Mouse (Mus musculus): ENCODE results near the gene Map3k1. TPM values are rescaled to one million over a fixed set of nuclear protein-coding genes. Genes with fewer than 3 reads are reported as not detected.

The Map3k1 gene
- polyA plus RNA-seq, 1 experiment from 2014 or later, result 13.5 TPM

DNA sequence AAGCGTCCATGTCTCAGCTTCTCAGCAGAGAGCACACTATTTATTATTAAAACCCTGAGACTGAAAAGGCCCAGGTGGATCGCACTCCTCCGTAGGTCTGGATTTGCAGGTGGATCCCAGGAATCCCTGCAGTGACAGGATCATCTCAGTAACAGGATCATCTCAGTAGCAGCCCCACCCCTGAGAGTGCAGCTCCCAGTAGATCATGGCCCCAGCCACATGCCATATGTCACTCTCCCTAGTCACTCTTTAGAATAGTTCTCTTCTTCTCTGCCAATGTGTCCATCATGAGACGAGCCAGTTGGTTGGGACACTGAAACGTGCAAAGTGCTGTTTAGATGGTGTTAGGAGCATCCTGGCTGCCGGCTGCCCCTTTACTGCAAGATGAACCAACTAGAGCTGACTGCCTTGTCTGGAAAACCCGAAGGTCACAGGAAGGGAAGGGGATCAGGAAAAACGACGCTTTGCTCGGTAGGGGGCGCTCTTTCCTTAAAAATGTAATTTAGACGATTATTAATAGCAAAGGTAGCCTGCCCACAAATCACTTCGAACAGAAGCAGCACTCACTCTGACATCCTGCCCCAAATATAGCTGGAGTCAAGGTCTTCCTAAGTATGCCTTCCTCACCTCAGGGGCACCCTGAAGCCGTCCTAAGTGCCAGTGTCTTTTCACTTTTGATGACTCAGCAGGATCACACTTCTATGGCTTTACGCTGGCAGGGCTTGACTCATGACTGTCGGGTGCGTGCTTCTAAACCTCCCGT is 20.8 kb downstream of the Map3k1 start:
- Histone ChIP-seq H3K4me1 (ENCODE audit: control insufficient read depth, insufficient read depth, low read depth, low read length) (peaks cover 34% of the 10 kb centered on the region), H3K4me3 (ENCODE audit: low read length) (no peak overlapping the region), H3K4me2 (ENCODE audit: low read length) (no peak overlapping the region), H3K27ac (ENCODE audit: low read depth, low read length) (0 out of 2 replicates have a peak overlapping the region, but pooled peaks have one; percentile 5), H3K9ac (ENCODE audit: low read depth, low read length) (no peak overlapping the region), H3K9me3 (ENCODE audit: control insufficient read depth, low read length) (no peaks in the 10 kb centered on the region), H3K36me3 (ENCODE audit: control insufficient read depth, insufficient read depth, low read length) (no peaks in the 10 kb centered on the region), H3K27me3 (replicated peaks; ENCODE audit: control insufficient read depth, insufficient read depth, low read length) (no peaks in the 10 kb centered on the region)
- peak; percentile 44 for ATAC-seq
- WGBS, result 27% methylated on average over 18 of the region's 18 CpGs

DNA sequence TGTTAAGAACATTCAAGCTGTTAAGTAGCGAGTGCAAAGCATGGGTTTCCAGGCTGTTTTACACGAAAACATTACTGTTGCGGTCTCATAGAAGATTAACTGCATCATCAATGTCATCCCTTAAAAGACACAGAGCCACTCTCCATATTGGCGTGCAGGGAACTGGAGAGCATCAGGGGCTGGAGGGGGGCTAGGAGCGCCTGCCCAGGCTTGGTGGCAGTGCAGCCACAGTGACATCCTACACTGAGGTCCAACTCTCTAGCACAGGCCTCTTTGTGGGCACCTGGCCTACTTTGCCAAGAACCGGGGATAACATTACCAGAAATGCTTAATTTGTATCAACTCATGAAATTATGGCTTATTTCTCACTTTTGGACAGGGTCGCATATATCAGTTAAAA is 22.2 kb downstream of the Map3k1 start:
- H3K9ac ChIP-seq (ENCODE audit: low read depth, low read length), result no peak overlapping the region
- ATAC-seq, result no peak
- H3K4me2 ChIP-seq (ENCODE audit: low read length), result no peak overlapping the region
- no peaks in the 10 kb centered on the region for H3K27me3 ChIP-seq (replicated peaks; ENCODE audit: control insufficient read depth, insufficient read depth, low read length)
- no peak overlapping the region for H3K4me3 ChIP-seq (ENCODE audit: low read length)
- no peak overlapping the region for H3K27ac ChIP-seq (ENCODE audit: low read depth, low read length)
- WGBS, result 89% methylated on average over 7 of the region's 7 CpGs
- no peaks in the 10 kb centered on the region for H3K36me3 ChIP-seq (ENCODE audit: control insufficient read depth, insufficient read depth, low read length)
- H3K9me3 ChIP-seq (ENCODE audit: control insufficient read depth, low read length), result no peaks in the 10 kb centered on the region
- H3K4me1 ChIP-seq (ENCODE audit: control insufficient read depth, insufficient read depth, low read depth, low read length), result peaks cover 29% of the 10 kb centered on the region

GRCm38 (mm10) chr13:111783451-111783850 is 25.3 kb downstream of the Map3k1 start:
- H3K27ac ChIP-seq (ENCODE audit: low read depth, low read length), result no peak overlapping the region
- no peaks in the 10 kb centered on the region for H3K27me3 ChIP-seq (replicated peaks; ENCODE audit: control insufficient read depth, insufficient read depth, low read length)
- no peak overlapping the region for H3K9ac ChIP-seq (ENCODE audit: low read depth, low read length)
- H3K4me1 ChIP-seq (ENCODE audit: control insufficient read depth, insufficient read depth, low read depth, low read length), result peaks cover 10% of the 10 kb centered on the region
- no peak overlapping the region for H3K4me3 ChIP-seq (ENCODE audit: low read length)
- H3K4me2 ChIP-seq (ENCODE audit: low read length), result no peak overlapping the region
- ATAC-seq, result no peak
- H3K36me3 ChIP-seq (ENCODE audit: control insufficient read depth, insufficient read depth, low read length), result no peaks in the 10 kb centered on the region
- H3K9me3 ChIP-seq (ENCODE audit: control insufficient read depth, low read length), result no peaks in the 10 kb centered on the region
- WGBS, result 78% methylated on average over 8 of the region's 8 CpGs

DNA sequence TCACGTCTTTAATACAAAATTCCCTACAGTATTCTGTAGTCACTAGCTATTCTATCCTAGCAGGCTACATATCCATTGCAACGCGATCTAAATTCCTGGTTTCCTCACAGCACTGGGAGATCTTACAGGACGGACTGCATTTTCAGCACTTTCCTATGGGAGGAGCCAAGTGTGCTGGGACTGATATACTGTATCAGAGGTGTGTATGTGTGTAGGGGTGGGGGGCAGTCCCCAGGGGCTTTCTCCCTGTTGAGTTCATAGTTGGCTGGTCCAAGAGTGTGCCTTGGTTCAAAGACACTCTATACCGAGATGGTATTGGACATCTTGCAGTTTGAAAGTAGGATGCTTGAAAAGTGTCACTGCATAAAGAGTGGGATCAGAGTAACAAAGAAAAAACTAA is 29.3 kb downstream of the Map3k1 start:
- Histone ChIP-seq H3K36me3 (ENCODE audit: control insufficient read depth, insufficient read depth, low read length) (no peaks in the 10 kb centered on the region), H3K27me3 (replicated peaks; ENCODE audit: control insufficient read depth, insufficient read depth, low read length) (no peaks in the 10 kb centered on the region), H3K27ac (ENCODE audit: low read depth, low read length) (no peak overlapping the region), H3K9ac (ENCODE audit: low read depth, low read length) (no peak overlapping the region), H3K4me3 (ENCODE audit: low read length) (no peak overlapping the region), H3K9me3 (ENCODE audit: control insufficient read depth, low read length) (no peaks in the 10 kb centered on the region), H3K4me2 (ENCODE audit: low read length) (no peak overlapping the region), H3K4me1 (ENCODE audit: control insufficient read depth, insufficient read depth, low read depth, low read length) (peaks cover 7% of the 10 kb centered on the region)
- no peak for ATAC-seq
- WGBS, result 80% methylated on average over 5 of the region's 5 CpGs

- 78% methylated on average over 6 of the region's 6 CpGs for WGBS
- ATAC-seq, result no peak
- Histone ChIP-seq H3K9ac (ENCODE audit: low read depth, low read length) (no peak overlapping the region), H3K4me2 (ENCODE audit: low read length) (no peak overlapping the region), H3K36me3 (ENCODE audit: control insufficient read depth, insufficient read depth, low read length) (peaks cover 3% of the 10 kb centered on the region), H3K27me3 (replicated peaks; ENCODE audit: control insufficient read depth, insufficient read depth, low read length) (no peaks in the 10 kb centered on the region), H3K9me3 (ENCODE audit: control insufficient read depth, low read length) (no peaks in the 10 kb centered on the region), H3K4me3 (ENCODE audit: low read length) (no peak overlapping the region), H3K4me1 (ENCODE audit: control insufficient read depth, insufficient read depth, low read depth, low read length) (peaks cover 7% of the 10 kb centered on the region), H3K27ac (ENCODE audit: low read depth, low read length) (no peak overlapping the region)
These were observed 30.2 kb downstream of the Map3k1 start for GRCm38 (mm10) chr13:111778606-111779005.

- H3K4me1 ChIP-seq (ENCODE audit: control insufficient read depth, insufficient read depth, low read depth, low read length), result peaks cover 5% of the 10 kb centered on the region
- ATAC-seq, result no peak
- WGBS, result 62% methylated on average over 10 of the region's 10 CpGs
These were observed 30.9 kb downstream of the Map3k1 start for GRCm38 (mm10) chr13:111777865-111778264.

GRCm38 (mm10) chr13:111777179-111777578 is 31.6 kb downstream of the Map3k1 start:
- no peak overlapping the region for H3K4me3 ChIP-seq (ENCODE audit: low read length)
- no peak overlapping the region for H3K4me2 ChIP-seq (ENCODE audit: low read length)
- ATAC-seq, result peak; percentile 46; the same call in 1 of the 2 replicates
- H3K27ac ChIP-seq (ENCODE audit: low read depth, low read length), result no peak overlapping the region
- peaks cover 9% of the 10 kb centered on the region for H3K36me3 ChIP-seq (ENCODE audit: control insufficient read depth, insufficient read depth, low read length)
- no peak overlapping the region for H3K9ac ChIP-seq (ENCODE audit: low read depth, low read length)
- WGBS, result 40% methylated on average over 7 of the region's 7 CpGs
- H3K9me3 ChIP-seq (ENCODE audit: control insufficient read depth, low read length), result no peaks in the 10 kb centered on the region
- H3K4me1 ChIP-seq (ENCODE audit: control insufficient read depth, insufficient read depth, low read depth, low read length), result peaks cover 5% of the 10 kb centered on the region
- H3K27me3 ChIP-seq (replicated peaks; ENCODE audit: control insufficient read depth, insufficient read depth, low read length), result no peaks in the 10 kb centered on the region

More at GRCm38 (mm10) chr13:111777865-111778264, 30.9 kb downstream of the Map3k1 start:
- H3K4me2 ChIP-seq (ENCODE audit: low read length), result no peak overlapping the region
- no peak overlapping the region for H3K9ac ChIP-seq (ENCODE audit: low read depth, low read length)
- H3K27me3 ChIP-seq (replicated peaks; ENCODE audit: control insufficient read depth, insufficient read depth, low read length), result no peaks in the 10 kb centered on the region
- H3K36me3 ChIP-seq (ENCODE audit: control insufficient read depth, insufficient read depth, low read length), result peaks cover 9% of the 10 kb centered on the region
- H3K9me3 ChIP-seq (ENCODE audit: control insufficient read depth, low read length), result no peaks in the 10 kb centered on the region
- no peak overlapping the region for H3K27ac ChIP-seq (ENCODE audit: low read depth, low read length)
- H3K4me3 ChIP-seq (ENCODE audit: low read length), result no peak overlapping the region

DNA sequence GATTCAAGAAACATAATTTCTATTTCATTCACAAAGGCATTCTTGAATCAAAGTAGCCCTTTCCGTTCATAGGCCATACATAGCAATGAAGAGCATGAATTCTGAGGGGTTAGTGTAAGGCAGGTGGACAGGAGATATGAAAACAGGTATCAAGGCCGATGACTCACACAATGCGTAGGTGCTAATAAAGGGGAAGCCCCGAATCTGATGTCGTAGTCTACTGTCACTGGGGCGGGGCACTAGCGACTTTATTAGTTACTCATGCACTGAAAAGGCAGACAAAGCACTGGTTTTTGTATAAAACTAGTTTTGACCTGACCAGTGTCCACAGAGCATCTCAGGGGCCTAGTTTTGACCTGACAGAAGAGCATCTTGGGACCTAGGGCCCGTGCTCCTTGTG is 36.7 kb downstream of the Map3k1 start:
- H3K27ac ChIP-seq (ENCODE audit: low read depth, low read length), result no peak overlapping the region
- 89% methylated on average over 8 of the region's 8 CpGs for WGBS
- H3K4me1 ChIP-seq (ENCODE audit: control insufficient read depth, insufficient read depth, low read depth, low read length), result peaks cover 1% of the 10 kb centered on the region
- no peaks in the 10 kb centered on the region for H3K9me3 ChIP-seq (ENCODE audit: control insufficient read depth, low read length)
- no peak overlapping the region for H3K9ac ChIP-seq (ENCODE audit: low read depth, low read length)
- H3K4me2 ChIP-seq (ENCODE audit: low read length), result no peak overlapping the region
- no peak for ATAC-seq
- H3K36me3 ChIP-seq (ENCODE audit: control insufficient read depth, insufficient read depth, low read length), result peaks cover 29% of the 10 kb centered on the region
- H3K4me3 ChIP-seq (ENCODE audit: low read length), result no peak overlapping the region
- no peaks in the 10 kb centered on the region for H3K27me3 ChIP-seq (replicated peaks; ENCODE audit: control insufficient read depth, insufficient read depth, low read length)

GRCm38 (mm10) chr13:111771232-111771631 is 37.6 kb downstream of the Map3k1 start:
- Histone ChIP-seq H3K4me2 (ENCODE audit: low read length) (no peak overlapping the region), H3K9ac (ENCODE audit: low read depth, low read length) (no peak overlapping the region), H3K36me3 (ENCODE audit: control insufficient read depth, insufficient read depth, low read length) (peaks cover 36% of the 10 kb centered on the region), H3K4me3 (ENCODE audit: low read length) (no peak overlapping the region), H3K4me1 (ENCODE audit: control insufficient read depth, insufficient read depth, low read depth, low read length) (no peaks in the 10 kb centered on the region), H3K27me3 (replicated peaks; ENCODE audit: control insufficient read depth, insufficient read depth, low read length) (no peaks in the 10 kb centered on the region), H3K27ac (ENCODE audit: low read depth, low read length) (no peak overlapping the region), H3K9me3 (ENCODE audit: control insufficient read depth, low read length) (no peaks in the 10 kb centered on the region)
- peak; percentile 89 for ATAC-seq
- 50% methylated on average over 7 of the region's 7 CpGs for WGBS

Measured in hindbrain, embryonic 16.5 days (tissue).